Mouse (Mus musculus) CD8-positive naive resting alpha-beta T cell, adult 2 months (primary cell): ENCODE measurements around the gene Vmn1r60.
"Not testable (repeated sequence)": the region's sequence is repeated elsewhere in the genome, so short reads cannot be mapped to it uniquely, and the experiment has no call there.

ENCODE experiments used
- DNase-seq, 2 experiments: peaks; one replicate each; pipeline ENCODE4 v3.0.0; 2022; ENCODE audit warnings: low read depth in 2 of 2, low spot score in 2 of 2

Vmn1r60 gene

DNA sequence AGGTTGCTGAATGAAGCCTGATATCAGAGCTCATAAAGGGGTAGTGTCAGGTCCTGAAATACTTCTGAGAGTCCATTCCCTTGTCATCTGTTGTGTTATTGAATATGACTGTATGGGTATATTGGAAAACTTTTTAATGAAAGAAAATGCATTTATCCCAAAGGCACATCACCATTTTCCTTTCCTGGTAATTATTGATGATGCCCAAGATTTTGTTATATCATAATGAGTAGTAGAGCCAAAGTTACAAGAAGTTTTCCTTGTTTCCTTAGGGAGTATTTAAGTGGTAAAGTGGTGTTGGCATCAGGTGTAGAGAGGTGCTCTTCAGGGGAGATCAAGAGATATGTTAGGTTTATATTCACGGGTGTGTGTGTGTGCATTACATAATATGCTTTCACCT is at the start of gene Vmn1r60:
TSS of gene Vmn1r60 (minus strand) at position 101 of the 400 bp plus-strand sequence.
- not testable (repeated sequence) for DNase-seq

DNA sequence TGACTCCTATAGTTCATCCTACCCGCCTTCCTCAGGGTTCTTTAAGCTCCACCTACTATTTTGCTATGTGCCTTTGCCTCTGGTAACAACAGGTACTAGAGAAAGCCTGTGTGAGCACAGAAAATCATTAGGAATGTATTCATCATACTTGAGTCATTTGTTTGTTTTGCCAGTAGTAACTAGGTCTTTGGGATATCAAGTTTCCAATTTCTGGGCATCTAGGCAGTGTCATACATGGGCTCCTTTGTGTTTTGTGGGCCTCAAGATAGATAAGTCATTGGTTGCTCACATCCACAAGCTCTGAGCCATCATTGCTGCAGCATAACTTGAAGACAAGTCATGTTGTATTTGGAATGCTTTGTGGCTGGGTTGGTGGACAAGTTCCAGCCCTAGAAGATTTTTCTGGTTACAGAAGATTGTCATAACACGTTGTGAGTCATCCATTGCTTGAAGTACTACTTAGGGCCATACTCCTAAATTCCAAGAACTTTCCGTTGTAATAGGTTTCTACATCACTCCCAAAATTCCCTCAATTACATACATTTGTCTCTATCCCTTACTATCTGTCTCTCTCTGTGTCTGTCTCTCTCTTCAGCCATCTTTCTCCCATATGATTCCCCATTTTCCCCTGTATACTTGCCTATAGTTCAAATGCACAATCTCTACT is 6.2 kb downstream of the Vmn1r60 start:
- not testable (repeated sequence) for DNase-seq

DNA sequence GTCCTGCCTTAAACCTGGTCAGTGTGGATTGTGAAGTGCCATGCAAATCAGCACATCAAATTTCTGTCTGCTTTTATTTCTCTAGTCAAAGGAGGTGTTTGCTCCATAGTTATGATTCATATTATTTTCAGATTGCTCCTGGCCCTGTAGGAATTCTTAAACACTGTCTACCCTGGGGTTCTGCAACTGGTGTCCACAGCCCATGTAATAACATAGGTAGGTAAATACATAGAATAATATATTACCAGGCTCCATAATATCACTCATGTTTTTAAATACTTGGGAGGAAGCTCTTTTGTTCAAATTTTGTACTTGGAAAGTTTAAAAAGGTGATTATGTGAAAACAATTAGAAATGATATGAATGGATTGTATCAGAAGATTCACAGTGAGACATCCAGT is 53.3 kb downstream of the Vmn1r60 start, which contains the start of gene Vmn2r28:
TSS of gene Vmn2r28 (minus strand) at position 101 of the 400 bp plus-strand sequence.
- DNase-seq: not testable (repeated sequence)
